Mouse (Mus musculus): ENCODE measurements at regions not wholly inside any gene's neighbourhood (a gene's known extent, or its start where the extent isn't known, plus 50 kb on each side); places are given as distances from the start of the nearest gene placed in this dataset.

DNA sequence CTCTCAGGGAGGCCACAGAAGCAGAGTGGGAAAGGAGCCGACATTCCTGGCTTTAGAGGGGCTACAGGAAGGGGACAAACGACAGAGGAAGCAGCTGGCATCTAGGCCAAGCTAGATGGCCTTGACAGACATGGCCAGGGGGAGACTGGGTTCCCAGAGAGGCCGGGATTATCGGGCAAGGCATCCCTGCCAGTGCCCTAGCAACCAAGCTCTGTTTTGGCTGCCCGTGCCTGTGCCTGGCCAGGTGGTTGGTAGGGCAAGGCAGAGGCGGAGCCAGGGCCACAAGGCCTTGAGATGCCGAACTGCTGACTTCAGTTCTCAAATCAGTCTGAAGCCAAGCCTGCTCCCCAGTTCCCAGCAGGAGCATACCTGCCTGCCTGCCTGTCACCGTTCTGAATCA lies 142.7 kb downstream of the Vegfa start:
- no peak for ATAC-seq (ENCODE audit: low TSS enrichment)

DNA sequence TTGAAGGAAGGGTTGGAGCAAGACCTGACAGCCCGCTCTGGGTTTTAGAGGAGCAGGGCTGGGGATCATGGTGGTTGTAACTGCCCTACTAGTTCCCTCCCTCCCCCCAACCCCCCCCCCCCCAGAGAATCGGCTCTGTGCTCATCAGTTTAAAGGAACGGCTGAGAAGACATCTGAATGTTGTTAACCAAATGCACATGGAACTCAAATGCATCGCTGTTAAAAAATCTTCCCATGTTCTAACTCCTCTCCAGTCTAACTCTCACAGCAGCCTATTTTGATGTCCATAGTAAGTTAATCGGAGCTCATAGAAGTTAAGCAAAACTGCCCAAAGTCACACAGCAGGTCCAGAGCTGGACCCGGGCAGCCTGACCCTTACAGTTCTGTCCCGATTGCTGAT lies 143.1 kb downstream of the Vegfa start:
- no peak for ATAC-seq (ENCODE audit: low TSS enrichment)

DNA sequence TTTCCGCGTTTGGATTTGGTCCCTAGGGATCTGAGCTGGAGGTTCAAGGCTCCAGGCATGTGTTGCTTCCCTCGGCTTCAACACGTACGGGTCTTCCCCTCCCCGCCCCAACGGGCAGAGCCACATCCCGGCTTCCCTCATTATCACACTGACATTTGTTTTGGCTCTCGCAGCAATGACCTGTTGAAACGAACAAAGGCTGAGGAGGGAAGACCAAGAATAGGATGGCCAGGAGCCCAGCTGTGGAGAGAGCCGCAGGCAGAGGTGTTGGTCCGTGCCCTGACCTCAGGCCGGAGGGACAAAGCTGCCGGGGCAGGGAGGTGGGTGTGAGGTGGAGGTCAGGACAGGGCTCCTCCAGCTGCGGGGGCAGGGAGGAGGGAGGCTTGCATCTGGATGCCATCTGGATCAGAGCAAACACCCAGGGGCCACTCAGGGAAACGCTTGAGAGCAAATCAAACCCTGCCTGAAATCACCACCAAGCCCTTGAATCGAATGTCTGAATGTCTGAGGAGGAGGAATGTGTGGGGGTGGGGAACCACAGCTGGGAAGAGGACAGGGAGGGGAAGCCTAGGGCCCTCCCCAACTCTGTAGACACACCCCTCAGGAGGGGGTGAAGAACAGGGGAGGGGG lies 145.6 kb downstream of the Vegfa start:
- no peak for ATAC-seq (ENCODE audit: low TSS enrichment)

DNA sequence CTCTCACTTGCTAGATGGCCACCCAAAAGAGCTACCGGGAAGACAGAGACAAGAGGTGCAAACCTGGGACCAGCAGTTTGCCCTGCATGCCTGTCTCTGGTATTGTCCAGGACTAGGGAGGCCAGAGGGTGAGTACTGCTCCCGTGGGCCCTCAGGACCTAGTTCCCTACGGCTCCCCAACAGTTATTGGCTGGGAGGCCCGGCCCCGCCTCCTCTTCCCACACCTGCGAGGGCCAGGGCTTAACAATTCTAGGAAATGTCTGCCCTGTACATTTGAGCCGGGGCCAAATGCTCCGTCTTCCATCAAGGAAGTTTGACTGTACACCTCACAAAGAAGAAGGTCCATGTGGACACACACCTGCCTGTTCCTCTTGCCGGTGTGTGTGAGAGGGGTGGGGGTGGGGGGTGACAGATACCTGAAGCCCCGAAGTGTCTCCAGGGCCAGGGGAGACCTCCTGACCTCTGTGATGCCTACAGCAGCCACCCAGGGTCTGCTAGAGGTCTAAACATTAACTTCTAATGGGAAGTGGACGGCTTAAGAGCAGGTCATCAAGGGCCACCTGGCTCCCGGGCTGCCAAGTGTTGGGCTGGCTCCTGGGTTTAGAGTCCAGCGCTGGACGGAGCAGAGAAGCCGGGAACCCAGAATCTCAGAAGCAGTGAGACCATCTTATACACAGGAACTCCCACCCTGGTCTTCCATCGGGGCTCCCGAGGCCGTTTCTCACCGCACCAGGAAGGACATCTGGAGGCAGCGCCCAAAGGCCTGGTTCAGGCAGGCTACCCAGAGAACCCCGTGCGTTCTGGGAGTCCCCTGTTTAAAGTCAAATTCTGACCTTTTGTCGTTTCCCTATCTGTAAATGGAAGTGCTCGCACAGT lies 146.5 kb downstream of the Vegfa start:
- no peak for ATAC-seq (ENCODE audit: low TSS enrichment)

- ATAC-seq (ENCODE audit: low TSS enrichment): no peak
These were observed 148.0 kb downstream of the Vegfa start for GRCm38 (mm10) chr17:45884021-45884722.

- ATAC-seq (ENCODE audit: low TSS enrichment): no peak
These were observed 149.0 kb upstream of the 1600014C23Rik start for GRCm38 (mm10) chr17:45882682-45883081.

GRCm38 (mm10) chr17:45881284-45881683 lies 147.6 kb upstream of the 1600014C23Rik start:
- no peak for ATAC-seq (ENCODE audit: low TSS enrichment)

DNA sequence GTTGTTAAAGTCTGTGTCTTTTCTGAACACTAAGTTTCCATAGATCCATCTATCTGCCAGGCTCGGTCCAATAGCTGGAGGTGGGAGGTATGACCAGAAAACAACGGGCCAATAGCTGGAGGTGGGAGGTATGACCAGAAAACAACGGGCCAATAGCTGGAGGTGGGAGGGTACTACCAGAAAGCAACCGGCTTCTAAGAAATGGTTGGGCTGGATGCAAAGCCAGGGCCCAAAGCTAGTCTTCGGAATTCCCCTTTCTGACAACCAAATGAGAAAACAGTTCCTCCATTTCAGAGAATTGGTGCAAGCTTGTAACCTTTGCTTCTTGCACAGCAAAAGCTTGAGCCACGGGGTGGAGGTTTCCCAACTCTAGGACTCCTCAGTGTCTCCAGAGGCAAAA lies 147.1 kb upstream of the 1600014C23Rik start:
- no peak for ATAC-seq (ENCODE audit: low TSS enrichment)

DNA sequence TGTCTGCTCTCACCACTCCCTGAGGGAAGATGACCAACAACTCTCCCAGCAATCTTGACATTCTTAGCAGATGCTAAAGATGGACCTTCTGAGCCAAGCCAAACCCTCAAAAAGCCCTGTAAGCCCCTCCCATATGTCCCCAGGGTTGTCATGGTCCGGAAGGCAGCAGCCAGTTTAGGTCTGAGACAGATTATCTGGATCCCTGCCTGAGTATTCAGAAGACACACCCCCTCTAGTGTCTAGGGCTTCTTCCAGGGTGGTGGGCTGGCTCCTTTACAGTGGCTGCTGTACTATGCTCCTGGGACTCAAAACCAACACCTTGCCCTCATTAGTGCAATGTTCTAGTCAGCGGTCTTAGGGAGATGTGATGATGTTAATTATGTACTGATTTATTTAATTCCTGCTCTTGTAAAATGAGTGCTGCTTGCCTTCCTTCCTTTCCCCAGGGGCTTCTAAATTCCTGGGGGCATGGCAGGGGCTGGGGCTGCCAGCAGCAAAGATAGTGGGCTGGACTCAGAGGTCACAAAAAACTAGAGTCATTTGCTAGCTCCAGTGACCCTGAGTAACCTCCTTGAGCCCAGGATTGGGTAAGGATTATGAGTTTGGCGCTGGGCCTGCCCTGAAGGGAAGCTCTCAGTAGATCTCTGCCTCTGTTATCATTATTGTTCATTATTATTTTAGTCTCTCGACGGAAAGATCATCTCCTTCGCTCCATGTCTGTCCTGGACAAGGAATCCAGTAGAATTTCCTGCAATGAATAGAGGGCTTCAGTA lies 146.0 kb upstream of the 1600014C23Rik start:
- no peak for ATAC-seq (ENCODE audit: low TSS enrichment)

DNA sequence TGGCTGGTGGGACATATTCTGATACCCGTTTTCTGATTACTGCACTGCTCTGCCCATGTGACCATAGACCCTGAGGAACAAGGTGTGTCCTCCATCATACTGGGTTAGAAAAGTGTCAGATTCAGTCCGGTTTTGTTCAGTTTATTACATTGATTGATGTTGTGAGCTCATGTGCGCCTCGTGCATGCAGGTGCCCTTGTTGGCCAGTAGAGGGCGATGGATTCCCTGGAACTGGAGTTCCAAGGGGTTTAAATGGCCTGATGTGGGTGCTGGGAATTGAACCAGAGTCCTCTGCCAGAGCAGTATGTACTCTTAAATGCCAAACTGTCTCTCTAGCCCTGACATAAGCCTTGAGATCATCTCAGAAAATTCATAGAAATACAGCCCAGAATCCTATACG lies 144.8 kb upstream of the 1600014C23Rik start:
- no peak for ATAC-seq (ENCODE audit: low TSS enrichment)

- no peak for ATAC-seq (ENCODE audit: low TSS enrichment)
These were observed 141.7 kb upstream of the 1600014C23Rik start for GRCm38 (mm10) chr17:45875325-45875724.

DNA sequence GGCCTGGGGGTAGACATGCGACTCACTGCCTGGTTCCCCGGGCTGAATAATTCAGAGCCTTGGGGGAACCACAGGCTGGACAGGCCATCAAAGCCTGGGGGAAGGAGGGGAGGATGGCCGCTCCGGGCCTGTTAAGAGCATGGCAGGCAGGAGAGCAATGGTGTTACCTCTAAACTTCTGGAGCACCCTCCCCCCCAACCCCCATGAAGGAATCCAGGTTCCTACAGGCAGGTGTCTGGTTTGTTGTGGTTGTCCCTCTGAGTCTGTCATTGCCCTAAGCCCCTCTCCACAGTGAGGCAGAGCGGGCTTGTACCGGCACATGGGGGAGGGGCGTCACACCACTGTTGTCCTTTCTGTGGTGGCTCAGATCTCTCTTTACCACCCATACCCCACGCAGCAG lies 140.4 kb upstream of the 1600014C23Rik start:
- no peak for ATAC-seq (ENCODE audit: low TSS enrichment)

GRCm38 (mm10) chr17:45873200-45873955 lies 139.7 kb upstream of the 1600014C23Rik start:
- ATAC-seq (ENCODE audit: low TSS enrichment): no peak

- ATAC-seq (ENCODE audit: low TSS enrichment): no peak
These were observed 138.3 kb upstream of the 1600014C23Rik start for GRCm38 (mm10) chr17:45871666-45872653.

- no peak for ATAC-seq (ENCODE audit: low TSS enrichment)
These were observed 137.4 kb upstream of the 1600014C23Rik start for GRCm38 (mm10) chr17:45871067-45871466.

DNA sequence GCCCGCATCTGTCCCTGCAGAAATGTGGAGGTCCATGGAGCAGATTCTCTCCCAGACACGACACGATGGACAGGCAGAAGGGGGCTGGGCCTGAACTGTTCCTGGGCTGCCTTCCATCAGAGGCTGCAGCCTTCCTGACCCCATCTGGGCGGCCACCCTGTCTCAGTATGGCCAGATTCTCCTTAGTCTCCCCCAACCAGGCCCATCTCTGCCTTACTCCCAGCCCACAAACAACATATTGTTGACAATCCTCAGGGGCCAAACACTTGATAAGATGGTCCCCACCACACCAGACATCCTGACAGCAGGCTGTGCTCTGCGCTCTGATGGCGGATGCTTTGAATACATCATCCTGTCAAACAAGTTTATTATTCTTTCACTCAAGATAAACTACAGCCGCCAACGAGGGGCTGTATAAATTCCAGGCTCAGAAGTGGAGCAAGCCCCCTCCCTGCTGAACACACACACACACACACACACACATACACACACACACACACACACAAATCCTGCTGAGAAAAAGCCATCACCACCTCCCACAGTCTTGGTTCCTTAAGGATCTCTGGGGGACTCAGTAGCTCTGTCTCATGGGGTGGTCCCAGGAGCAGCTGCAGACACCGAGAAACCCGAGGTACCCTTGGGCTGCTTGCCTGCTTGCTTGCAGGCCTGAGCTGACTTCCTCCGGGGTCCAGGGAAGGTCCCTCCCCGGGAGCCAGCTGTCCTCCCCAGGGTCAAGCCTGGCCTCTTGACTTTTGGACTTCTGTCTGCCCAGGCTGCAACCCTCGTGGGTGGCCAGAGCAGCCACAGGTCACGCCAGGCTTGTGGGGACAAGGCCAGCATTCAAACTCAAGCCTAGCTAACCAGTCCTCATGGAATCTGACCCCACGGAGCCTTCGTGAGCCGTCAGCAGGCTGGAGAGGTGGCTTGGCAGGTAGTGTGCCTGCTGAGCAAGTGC lies 135.6 kb upstream of the 1600014C23Rik start:
- ATAC-seq (ENCODE audit: low TSS enrichment): no peak

- ATAC-seq (ENCODE audit: low TSS enrichment): no peak
These were observed 134.9 kb upstream of the 1600014C23Rik start for GRCm38 (mm10) chr17:45868539-45868938.

- ATAC-seq (ENCODE audit: low TSS enrichment): no peak
These were observed 134.1 kb upstream of the 1600014C23Rik start for GRCm38 (mm10) chr17:45867727-45868126.
